Mouse (Mus musculus) lung, postnatal 14 days (tissue): ENCODE measurements around the gene Eif3g.
A peak's percentile ranks its signal among the peaks of the same experiment; 100 is the strongest.

Experiments
- DNase-seq: peaks from one replicate; pipeline ENCODE4 v3.0.0; 2021

Gene Eif3g

GRCm38 (mm10) chr9:20887704-20888385, 10.6 kb downstream of the Eif3g start, which contains the start of gene Ppan:
Gene Ppan (plus strand): TSS chr9:20888175.
- peak; percentile 96 for DNase-seq

DNA sequence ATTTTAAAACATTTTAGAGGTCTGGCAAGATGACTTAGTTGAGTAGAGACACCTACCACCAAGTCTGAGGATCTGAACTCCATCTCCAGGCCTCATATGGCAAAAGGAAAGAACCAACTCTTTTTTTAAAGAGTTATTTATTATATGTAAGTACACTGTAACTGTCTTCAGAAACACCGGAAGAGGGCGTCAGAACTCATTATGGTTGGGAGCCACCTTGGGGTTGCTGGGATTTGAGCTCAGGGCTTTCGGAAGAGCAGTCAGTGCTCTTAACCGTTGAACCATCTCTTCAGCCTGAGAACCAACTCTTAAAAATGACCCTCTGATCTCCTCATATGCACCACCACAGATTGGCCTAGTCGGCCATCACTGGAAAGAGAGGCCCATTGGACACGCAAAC, 11.2 kb downstream of the Eif3g start:
- DNase-seq: no peak

GRCm38 (mm10) chr9:20886563-20886962, 11.9 kb downstream of the Eif3g start:
- no peak for DNase-seq

DNA sequence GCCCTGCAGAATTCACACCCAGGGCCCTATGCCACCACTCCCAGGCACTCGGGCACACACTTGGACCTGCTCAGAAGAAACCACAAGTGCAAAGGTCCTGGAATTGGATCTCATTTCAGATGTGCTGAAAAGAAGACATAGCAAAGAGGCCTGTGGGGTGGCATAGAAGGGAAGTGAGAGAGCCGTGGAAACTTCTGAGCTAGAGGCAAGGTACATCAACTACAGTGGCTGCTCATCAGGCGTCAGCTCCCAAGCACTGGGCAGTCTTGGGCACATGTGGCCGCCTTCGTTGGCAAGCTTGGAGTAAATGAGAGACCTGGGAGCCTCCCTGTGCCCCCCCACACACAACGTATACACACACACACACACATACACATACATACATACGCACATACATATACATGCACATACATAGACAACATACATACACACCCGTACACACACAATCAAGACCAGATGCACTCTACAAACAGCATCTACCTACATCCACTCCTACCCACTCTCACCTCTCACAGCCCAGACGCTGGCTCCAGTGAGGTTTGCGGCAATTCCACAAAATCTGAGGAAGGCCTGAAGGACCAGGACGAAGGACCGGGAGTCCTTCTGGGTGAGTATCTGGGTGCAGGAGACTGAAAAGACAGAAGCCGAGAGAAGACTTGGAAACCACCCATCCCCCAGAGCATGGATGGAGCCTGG, 19.2 kb downstream of the Eif3g start, which contains the start of gene Angptl6:
Gene Angptl6, minus strand, starts transcription at position 631 of the 696 bp plus-strand sequence.
- DNase-seq: no peak

DNA sequence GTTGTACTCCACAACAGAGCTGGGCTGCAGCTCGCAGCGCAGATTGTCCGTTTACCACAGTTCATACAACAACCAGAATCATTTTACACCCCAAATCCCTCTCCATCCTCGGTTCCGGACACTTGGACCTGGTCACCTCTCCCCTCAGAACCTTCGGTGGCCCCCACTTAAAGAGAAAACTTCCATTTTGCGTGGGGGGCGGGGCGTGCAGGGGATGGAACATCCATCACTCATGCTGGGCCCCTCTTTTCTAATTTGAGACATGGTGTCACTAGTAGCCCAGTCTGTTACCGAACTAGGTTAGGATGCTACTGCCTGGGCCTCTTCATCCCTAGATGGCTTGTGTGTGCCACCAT, 19.7 kb downstream of the Eif3g start:
- DNase-seq: no peak

DNA sequence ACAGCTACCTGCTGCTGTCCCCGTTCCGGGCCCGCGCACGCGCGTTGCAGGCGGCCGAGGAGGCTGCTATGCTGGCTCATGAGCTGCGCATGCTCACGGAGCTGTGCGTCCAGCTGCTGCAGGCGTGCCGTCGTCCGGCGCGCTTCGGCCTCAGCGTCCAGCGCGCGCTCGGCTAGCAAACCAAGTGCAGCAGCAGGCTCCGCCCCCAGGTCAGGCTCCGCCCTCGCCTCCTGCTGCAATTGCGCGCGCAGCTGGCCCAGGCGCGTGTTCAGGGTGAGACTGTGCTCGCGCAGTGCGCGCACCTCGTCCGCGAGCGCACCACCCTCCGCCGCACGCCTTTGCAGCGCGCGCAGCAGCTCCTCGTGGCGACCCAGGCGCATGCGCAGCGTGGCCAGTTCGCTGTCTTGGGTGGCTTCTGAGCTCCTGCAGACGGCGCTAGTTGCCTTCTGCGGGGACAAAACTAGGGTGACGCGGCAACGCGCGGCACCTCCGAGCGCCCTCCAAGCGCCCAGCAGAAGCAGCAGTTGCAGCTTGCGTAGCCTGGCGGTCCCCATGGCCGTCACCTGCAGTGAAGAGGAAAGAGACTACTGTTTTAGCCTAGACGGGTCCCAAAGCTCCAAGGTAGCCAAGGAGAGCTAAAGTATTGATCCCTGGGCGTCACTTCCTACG, 20.2 kb downstream of the Eif3g start:
- peak; percentile 100 for DNase-seq

GRCm38 (mm10) chr9:20877118-20878040, 21.0 kb downstream of the Eif3g start:
- no peak for DNase-seq

DNA sequence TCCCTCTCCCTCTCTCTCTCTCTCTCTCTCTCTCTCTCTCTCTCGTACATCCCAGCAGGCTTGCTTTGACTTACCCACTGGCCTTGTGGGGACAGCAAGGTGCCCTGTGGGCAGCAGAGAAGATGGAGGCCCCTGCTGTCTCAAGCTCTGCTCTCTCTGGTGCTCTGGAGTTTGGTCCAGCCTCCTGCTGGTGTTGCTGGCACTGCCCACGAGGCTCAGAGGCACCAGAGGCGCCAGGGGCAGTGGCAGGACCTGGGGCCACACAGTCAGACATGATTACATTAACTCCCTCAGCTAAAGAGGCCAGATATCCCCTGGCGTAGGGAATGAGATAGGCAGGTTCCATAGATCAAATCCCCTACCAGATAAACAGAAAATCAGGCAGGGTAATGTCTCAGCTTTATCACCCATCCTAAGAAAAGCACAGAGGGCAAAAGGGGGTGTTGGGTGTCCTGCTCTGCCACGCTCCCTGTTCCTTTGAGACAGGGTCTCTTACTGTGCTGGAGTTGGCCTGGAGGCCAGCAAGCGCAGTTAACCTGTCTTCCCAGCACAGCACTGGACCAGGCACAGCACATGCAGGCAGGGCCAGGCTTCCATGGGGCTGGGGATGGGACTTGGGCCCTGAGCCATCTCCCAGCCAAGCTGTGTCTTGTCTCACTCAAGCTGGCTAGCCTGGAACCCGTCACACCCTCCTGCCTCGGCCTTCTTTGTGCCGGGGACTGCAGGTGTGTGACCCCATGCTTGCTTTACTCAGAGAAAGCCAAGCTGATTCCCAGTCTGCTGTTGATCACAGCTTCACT, 21.9 kb downstream of the Eif3g start:
- DNase-seq: no peak

- DNase-seq: no peak
Measured at GRCm38 (mm10) chr9:20875021-20875790, 23.2 kb downstream of the Eif3g start.

DNA sequence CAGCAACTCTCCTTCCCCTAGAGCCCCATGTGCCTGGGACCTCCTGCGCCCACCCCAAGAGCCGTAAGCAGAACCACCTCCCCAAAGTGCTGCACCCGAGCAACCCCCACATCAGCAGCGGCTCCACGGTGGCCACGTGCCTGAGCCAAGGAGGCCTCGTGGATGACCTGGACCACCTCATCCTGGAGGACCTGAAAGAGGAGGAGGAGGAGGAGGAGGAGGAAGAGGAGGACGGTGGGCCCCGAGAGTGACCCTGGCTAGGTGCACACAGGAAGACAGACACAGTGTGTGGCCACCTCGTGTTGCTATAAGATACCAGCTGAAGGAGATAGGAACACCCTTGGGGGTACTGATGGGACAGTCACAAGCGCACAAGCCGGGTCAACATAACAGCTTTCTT, 24.9 kb downstream of the Eif3g start:
- DNase-seq: no peak

- DNase-seq: no peak
Measured at GRCm38 (mm10) chr9:20872991-20873390, 25.4 kb downstream of the Eif3g start.

DNA sequence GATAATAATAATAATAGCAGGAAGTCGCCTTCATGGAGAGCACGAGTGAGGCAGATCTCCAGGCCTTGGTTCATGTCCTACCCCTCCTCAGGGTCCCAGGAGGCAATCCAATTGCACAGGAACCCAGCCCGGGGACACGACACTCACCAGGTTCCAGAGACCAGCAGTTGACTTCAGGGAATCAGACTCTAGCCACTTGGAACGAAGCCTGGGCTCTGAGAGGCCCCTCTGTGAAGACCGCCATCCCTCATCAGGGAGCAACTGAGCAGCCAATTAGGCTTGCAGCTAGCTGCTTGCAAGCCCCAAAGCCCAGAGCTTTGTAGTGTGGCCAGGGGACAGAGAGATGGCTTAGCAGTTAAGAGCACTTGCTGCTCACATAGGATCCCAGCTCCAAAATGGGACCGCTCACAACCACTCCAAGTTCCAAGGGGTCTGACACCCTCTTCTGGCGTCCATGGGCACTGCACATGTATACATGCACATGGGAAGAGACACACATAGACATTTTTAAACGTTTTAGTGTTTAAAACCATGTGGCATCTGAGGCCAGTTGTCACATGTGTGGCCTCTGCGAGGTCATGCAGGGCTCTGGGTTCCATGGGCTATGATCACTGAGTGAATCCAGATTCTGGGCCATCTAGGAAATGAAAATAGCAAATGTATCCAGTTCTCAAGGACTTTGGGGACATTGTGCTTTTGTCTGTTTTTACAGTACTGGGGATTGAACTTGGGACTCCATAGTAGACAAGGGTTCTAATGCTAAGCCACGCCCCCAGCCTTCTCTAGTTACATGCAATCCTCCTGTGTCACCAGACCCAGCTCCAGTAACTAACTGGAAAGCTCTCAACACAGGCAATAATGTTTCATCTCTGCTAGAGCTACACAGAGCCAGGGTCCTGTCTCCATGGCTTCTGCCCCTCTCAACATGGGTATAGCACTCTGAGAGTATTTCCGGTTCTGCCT, 27.9 kb downstream of the Eif3g start:
- no peak for DNase-seq

DNA sequence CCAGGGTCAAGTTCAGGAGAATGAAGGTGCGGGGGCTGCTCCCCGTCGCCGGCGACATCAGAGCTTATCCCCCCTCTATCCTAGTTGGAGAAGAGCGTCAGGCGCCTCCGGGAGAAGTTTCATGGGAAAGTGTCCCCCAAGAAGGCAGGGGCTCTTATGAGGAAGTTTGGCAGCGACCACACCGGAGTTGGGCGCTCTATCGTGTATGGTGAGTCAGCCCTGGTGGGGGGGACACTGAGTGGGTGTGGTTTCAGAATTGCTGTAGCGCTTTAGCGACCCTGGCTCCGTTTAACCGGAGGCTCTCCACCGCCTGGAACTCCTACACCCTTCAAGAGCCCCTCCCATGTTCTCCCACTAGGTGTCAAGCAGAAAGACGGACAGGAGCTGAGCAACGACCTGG, 29.2 kb downstream of the Eif3g start:
- no peak for DNase-seq

DNA sequence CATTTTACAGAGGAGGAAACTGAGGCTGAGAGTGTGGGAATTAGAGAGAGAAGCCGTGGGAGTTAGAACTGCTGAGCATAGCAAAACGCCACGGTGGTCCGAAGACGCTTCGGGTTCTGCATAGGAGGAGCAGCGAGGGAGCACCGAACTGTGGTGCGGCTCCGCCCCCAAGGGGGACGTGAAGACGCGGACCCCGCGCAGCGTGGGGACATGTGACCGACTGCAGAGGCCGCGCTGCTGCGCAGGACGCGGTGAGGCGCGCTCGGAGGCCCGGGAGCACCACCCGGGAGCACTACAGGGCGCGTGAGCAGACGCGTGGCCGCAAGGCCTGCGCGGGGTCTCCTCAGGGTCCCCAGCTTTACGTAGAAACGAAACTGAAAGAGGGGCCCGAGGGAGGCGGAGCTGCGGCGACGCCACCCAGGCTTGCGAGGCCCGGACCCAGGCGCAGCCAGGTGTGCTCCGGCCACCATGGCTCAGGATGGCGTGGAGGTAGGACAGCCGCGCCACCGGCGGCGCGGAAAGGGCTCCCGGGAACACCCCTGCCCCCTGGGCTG, 29.9 kb downstream of the Eif3g start, which contains the start of gene A230050P20Rik:
Gene A230050P20Rik, plus strand, starts transcription at position 195 of the 554 bp plus-strand sequence.
- peak; percentile 59 for DNase-seq

- DNase-seq: no peak
Measured at GRCm38 (mm10) chr9:20866879-20867278, 31.5 kb downstream of the Eif3g start.

DNA sequence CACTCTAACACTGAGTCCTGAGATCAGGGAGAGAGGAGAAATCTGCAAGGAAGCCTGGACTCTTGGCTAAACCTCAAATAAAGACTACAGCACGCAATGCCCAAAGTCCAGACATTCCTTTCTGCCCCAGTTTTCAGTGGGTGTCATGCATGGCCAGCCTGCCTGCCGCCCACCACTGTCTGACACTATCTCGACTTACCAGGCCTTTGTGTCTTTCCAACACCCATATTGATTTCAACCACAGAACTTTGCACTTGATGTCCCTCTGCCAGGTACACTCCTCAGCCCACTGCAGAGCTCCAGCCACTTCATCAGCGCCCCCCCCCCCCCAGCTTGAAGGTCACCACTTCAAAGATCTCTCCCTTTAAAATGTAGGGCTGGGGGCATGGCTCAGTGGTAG, 36.2 kb downstream of the Eif3g start:
- DNase-seq: no peak

DNA sequence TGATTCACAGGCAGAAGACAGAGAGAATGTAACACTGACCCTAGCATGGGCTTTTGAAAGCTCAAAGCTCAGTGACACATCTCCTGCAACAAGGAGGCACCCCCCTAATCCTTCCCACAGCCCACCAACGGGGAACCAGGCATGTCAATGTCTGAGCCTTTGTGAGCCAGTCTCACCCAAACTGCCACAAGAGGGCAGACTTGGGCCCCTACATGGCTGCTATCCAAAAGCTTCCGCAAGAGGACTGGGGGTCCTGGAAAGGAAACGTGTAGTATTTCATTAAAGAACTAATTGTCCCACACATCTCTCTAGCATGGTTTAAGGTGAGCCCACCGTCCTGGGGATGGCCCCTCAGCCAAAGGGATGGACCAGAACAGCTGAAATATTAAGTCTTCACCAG, 36.6 kb downstream of the Eif3g start:
- DNase-seq: peak; percentile 46

GRCm38 (mm10) chr9:20859926-20860325, 38.5 kb downstream of the Eif3g start:
- no peak for DNase-seq

- DNase-seq: peak; percentile 62
Measured at GRCm38 (mm10) chr9:20857131-20857530, 41.3 kb downstream of the Eif3g start.

GRCm38 (mm10) chr9:20850179-20850578, 48.2 kb downstream of the Eif3g start:
- no peak for DNase-seq
